Mouse (Mus musculus): ENCODE measurements around the gene 0610010K14Rik.

GRCm38 (mm10) chr11:70220731-70221602 is 16.7 kb downstream of the 0610010K14Rik start, which contains the start of gene Slc16a13:
- TF ChIP-seq CTCF (IDR thresholded peaks at IDR 0.05; ENCODE audit: low read depth, low read length) = no peak
- no peak for TF ChIP-seq EP300 (IDR thresholded peaks at IDR 0.05; ENCODE audit: insufficient read depth, low read depth, low read length)

Measured in ES-Bruce4 (cell line).